Mouse (Mus musculus) heart, embryonic 14.5 days (tissue): ENCODE measurements at regions not wholly inside any gene's neighbourhood (a gene's known extent, or its start where the extent isn't known, plus 50 kb on each side); places are given as distances from the start of the nearest gene placed in this dataset.
A peak's percentile ranks its signal among the peaks of the same experiment; 100 is the strongest.

Source experiments
- ATAC-seq: fragments of 200-750 bp; cut with Nextera tagmentation; 2 replicates; pipeline ENCODE4 v1.8.0; 2017; ENCODE audit warnings: low read depth, moderate TSS enrichment; ENCODE audit not compliant: insufficient number of reproducible peaks, insufficient read depth, low FRiP score
- H3K27ac ChIP-seq, 2 experiments: fragments of 200-500 bp in 1 of 2; fragments of 300-500 bp in 1 of 2; sonication (generic) in 1 of 2; replicated peaks in 1 of 2; 2 replicates each; pipeline ENCODE4 v1.5.1; 2012 to 2014; ENCODE audit warnings: low read depth in 2 of 2, low read length in 2 of 2, control low read depth in 1 of 2, mild to moderate bottlenecking in 1 of 2, mixed read lengths in 1 of 2; ENCODE audit not compliant: control insufficient read depth in 1 of 2, insufficient read depth in 1 of 2
- H3K27me3 ChIP-seq: fragments of 300-500 bp; sonication (generic); 2 replicates; pipeline ENCODE4 v1.6.1; 2014; ENCODE audit warnings: mild to moderate bottlenecking, low read length, control low read depth; ENCODE audit not compliant: control insufficient read depth, insufficient read depth
- H3K36me3 ChIP-seq: fragments of 300-500 bp; sonication (generic); 2 replicates; pipeline ENCODE4 v1.6.1; 2014; ENCODE audit warnings: mild to moderate bottlenecking, control low read depth, low read length, mixed read lengths; ENCODE audit not compliant: control insufficient read depth, insufficient read depth
- H3K4me1 ChIP-seq, 2 experiments: fragments of 200-500 bp in 1 of 2; fragments of 300-500 bp in 1 of 2; sonication (generic) in 1 of 2; 2 replicates each; pipeline ENCODE4 v1.6.1; 2012 to 2014; ENCODE audit warnings: low read length in 2 of 2, control low read depth in 1 of 2, mixed read lengths in 1 of 2; ENCODE audit not compliant: control insufficient read depth in 2 of 2, insufficient read depth in 2 of 2
- H3K4me2 ChIP-seq: fragments of 300-500 bp; sonication (generic); 2 replicates; pipeline ENCODE4 v1.6.1; 2014; ENCODE audit warnings: mild to moderate bottlenecking, low read length
- H3K4me3 ChIP-seq, 2 experiments: fragments of 200-500 bp in 1 of 2; fragments of 300-500 bp in 1 of 2; sonication (generic) in 1 of 2; 2 replicates each; pipeline ENCODE4 v1.5.1; 2012 to 2014; ENCODE audit warnings: low read length in 2 of 2, mild to moderate bottlenecking in 2 of 2, control low read depth in 1 of 2, low read depth in 1 of 2, moderate library complexity in 1 of 2; ENCODE audit not compliant: control insufficient read depth in 1 of 2, insufficient read depth in 1 of 2
- H3K9ac ChIP-seq: fragments of 300-500 bp; sonication (generic); 2 replicates; pipeline ENCODE4 v1.6.1; 2014; ENCODE audit warnings: mild to moderate bottlenecking, low read length
- H3K9me3 ChIP-seq: fragments of 300-500 bp; sonication (generic); 2 replicates; pipeline ENCODE4 v1.6.1; 2016; ENCODE audit warnings: low read length, control low read depth; ENCODE audit not compliant: control insufficient read depth
- WGBS: fragments of 180-500 bp; shearing (Covaris S2); extraction: QIAGEN DNeasy Blood & Tissue Kit; methylation state at CpG from one replicate; pipeline ENCODE4 v1.1.7; 2014; 5-methylcytosine and 5-hydroxymethylcytosine counted together

GRCm38 (mm10) chr8:30959436-30960180, 2468.9 kb upstream of the 5930422O12Rik start:
- Histone ChIP-seq H3K9ac (peak overlapping the region; percentile 50; the same call in 1 of the 2 replicates), H3K4me1 (no peaks in the 10 kb centered on the region; a peak in 1 of 4 replicates), H3K27ac (no peak overlapping the region), H3K4me3 (peak overlapping the region; percentile 28 to 29; a peak in 3 of 4 replicates), H3K9me3 (no peaks in the 10 kb centered on the region), H3K36me3 (no peaks in the 10 kb centered on the region), H3K27me3 (no peaks in the 10 kb centered on the region), H3K4me2 (peak overlapping the region; percentile 68)
- 42% methylated on average over 17 of the region's 17 CpGs for WGBS
- ATAC-seq = no peak

- Histone ChIP-seq H3K4me2 (no peak overlapping the region), H3K4me1 (no peaks in the 10 kb centered on the region; a peak in 1 of 4 replicates), H3K36me3 (no peaks in the 10 kb centered on the region), H3K9me3 (no peaks in the 10 kb centered on the region), H3K9ac (no peak overlapping the region), H3K4me3 (no peak overlapping the region), H3K27ac (no peak overlapping the region), H3K27me3 (no peaks in the 10 kb centered on the region)
- ATAC-seq = no peak
- 76% methylated on average over 8 of the region's 8 CpGs for WGBS
These were observed 2468.0 kb upstream of the 5930422O12Rik start for GRCm38 (mm10) chr8:30960486-30960885.

GRCm38 (mm10) chr8:30962207-30962606, 2466.3 kb upstream of the 5930422O12Rik start:
- Histone ChIP-seq H3K27me3 (no peaks in the 10 kb centered on the region), H3K9me3 (no peaks in the 10 kb centered on the region), H3K4me2 (no peak overlapping the region), H3K36me3 (no peaks in the 10 kb centered on the region), H3K9ac (no peak overlapping the region), H3K4me1 (no peaks in the 10 kb centered on the region; a peak in 1 of 4 replicates), H3K27ac (no peak overlapping the region), H3K4me3 (no peak overlapping the region)
- WGBS = 54% methylated on average over 3 of the region's 3 CpGs
- ATAC-seq = no peak

GRCm38 (mm10) chr8:30982814-30983213, 2445.7 kb upstream of the 5930422O12Rik start:
- H3K27ac ChIP-seq = no peak overlapping the region
- no peaks in the 10 kb centered on the region for H3K9me3 ChIP-seq
- no peak for ATAC-seq
- WGBS = 45% methylated on average over 2 of the region's 2 CpGs
- no peaks in the 10 kb centered on the region for H3K36me3 ChIP-seq
- no peak overlapping the region for H3K4me2 ChIP-seq
- no peak overlapping the region for H3K4me3 ChIP-seq
- no peaks in the 10 kb centered on the region for H3K27me3 ChIP-seq
- no peaks in the 10 kb centered on the region for H3K4me1 ChIP-seq
- no peak overlapping the region for H3K9ac ChIP-seq

GRCm38 (mm10) chr8:30988051-30988450, 2440.5 kb upstream of the 5930422O12Rik start:
- no peaks in the 10 kb centered on the region for H3K9me3 ChIP-seq
- H3K4me3 ChIP-seq = no peak overlapping the region
- ATAC-seq = no peak
- H3K36me3 ChIP-seq = no peaks in the 10 kb centered on the region
- WGBS = 73% methylated on average over 5 of the region's 5 CpGs
- H3K27me3 ChIP-seq = no peaks in the 10 kb centered on the region
- no peak overlapping the region for H3K27ac ChIP-seq
- no peak overlapping the region for H3K9ac ChIP-seq
- H3K4me2 ChIP-seq = no peak overlapping the region
- no peaks in the 10 kb centered on the region for H3K4me1 ChIP-seq

GRCm38 (mm10) chr8:30998657-30999056, 2429.9 kb upstream of the 5930422O12Rik start:
- Histone ChIP-seq H3K4me1 (peaks cover 7 to 15% of the 10 kb centered on the region in 2 experiments), H3K36me3 (no peaks in the 10 kb centered on the region), H3K27me3 (no peaks in the 10 kb centered on the region), H3K27ac (no peak overlapping the region), H3K9ac (no peak overlapping the region), H3K4me3 (no peak overlapping the region), H3K4me2 (no peak overlapping the region), H3K9me3 (no peaks in the 10 kb centered on the region)
- 80% methylated on average over 9 of the region's 9 CpGs for WGBS
- ATAC-seq = no peak

GRCm38 (mm10) chr8:31000120-31000519, 2428.4 kb upstream of the 5930422O12Rik start:
- WGBS = 79% methylated on average over 6 of the region's 6 CpGs
- Histone ChIP-seq H3K9ac (no peak overlapping the region), H3K27ac (no peak overlapping the region), H3K27me3 (no peaks in the 10 kb centered on the region), H3K4me2 (no peak overlapping the region), H3K9me3 (no peaks in the 10 kb centered on the region), H3K36me3 (no peaks in the 10 kb centered on the region), H3K4me3 (no peak overlapping the region), H3K4me1 (peaks cover 7 to 15% of the 10 kb centered on the region in 2 experiments)
- ATAC-seq = no peak
